Mouse (Mus musculus) lung, adult 2 months (tissue): ENCODE measurements around the gene Tnrc6b.

Source experiments
- CTCF ChIP-seq: fragments of 200-500 bp; IDR thresholded peaks from 2 replicates; pipeline ENCODE4 v1.5.1; 2011; ENCODE audit warnings: mild to moderate bottlenecking, low read length, control low read depth; ENCODE audit not compliant: insufficient read depth
- POLR2A ChIP-seq: fragments of 200-500 bp; IDR thresholded peaks from 2 replicates; pipeline ENCODE4 v1.6.1; 2011; ENCODE audit warnings: low read depth, mild to moderate bottlenecking, control low read depth, low read length, borderline replicate concordance; ENCODE audit errors: extremely low read depth

- no peak for TF ChIP-seq CTCF
- TF ChIP-seq POLR2A, result no peak
Observed at GRCm38 (mm10) chr15:80950055-80950454, 238.9 kb downstream of the Tnrc6b start.
